Mouse (Mus musculus): ENCODE measurements around the gene Aff4. TPM values are rescaled to one million over a fixed set of nuclear protein-coding genes. Genes with fewer than 3 reads are reported as not detected.
"Not testable (repeated sequence)": the region's sequence is repeated elsewhere in the genome, so short reads cannot be mapped to it uniquely, and the experiment has no call there.

The Aff4 gene
- 54.6 and 68.8 TPM in 2 replicates for polyA plus RNA-seq (2012; ENCODE audit: insufficient read depth, insufficient read length, missing spikeins)

DNA sequence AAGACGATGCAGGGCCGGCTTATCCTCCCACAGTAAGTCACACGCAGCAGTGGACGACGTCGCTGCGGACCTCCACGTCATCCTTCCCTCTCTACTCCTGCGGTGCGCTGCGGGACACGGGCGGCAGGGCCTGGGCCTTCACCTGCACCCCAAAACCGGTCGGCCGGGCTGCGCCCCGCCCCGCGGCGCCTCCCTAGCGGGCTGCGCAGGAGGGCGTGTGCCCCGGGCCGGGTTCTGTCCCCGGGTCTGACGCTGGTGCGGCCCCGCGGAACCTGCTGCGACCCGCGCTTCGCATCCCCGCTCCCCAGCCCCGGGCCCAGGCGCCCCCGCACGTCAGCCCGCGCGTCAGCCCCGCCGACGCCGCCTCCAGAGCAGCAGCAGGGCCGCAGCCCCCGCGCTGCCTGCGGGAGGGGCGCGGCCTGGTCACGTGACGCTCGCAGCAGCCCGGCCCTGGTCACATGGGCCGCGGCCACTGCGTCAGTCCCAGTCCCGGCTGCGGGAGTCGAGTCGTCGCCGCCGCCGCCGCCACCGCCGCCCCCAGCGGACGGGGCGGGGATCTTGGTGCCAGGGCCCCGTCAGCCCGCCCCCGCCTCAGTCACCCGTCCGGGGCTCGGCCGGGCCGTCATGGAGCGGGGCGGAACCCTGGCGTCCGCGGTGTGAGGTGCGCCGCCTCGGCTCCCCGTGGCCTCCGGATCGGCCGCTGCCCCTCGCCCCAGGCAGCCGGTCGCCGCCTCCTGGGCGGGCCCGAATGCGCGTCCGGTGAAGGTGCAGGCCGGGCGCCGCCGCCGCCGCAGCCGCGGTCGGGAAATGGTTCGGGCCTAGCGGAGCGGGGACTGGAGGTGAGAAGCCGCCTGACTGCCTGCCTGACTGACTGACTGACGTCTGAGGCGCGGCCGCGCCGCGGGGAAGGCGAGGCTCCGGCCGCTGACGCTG is at the start of gene Aff4:
Gene Aff4, plus strand, starts transcription at position 543 of the 933 bp plus-strand sequence.
- peak within 1 kb of the TSS; percentile 86 for H3K27ac ChIP-seq (ENCODE audit: insufficient read depth, low read depth, low read length)
- peak within 1 kb of the TSS; percentile 96 for H3K4me3 ChIP-seq (ENCODE audit: insufficient read depth, low read length)
- no peak for TF ChIP-seq POLR2A (IDR thresholded peaks at IDR 0.05; ENCODE audit: borderline replicate concordance, low read depth, low read length)
- TF ChIP-seq CTCF (IDR thresholded peaks at IDR 0.05; ENCODE audit: low read depth, low read length) = no peak
- H3K4me1 ChIP-seq (ENCODE audit: control insufficient read depth, insufficient read depth, low read length) = peaks cover 12% of the 10 kb centered on the region

DNA sequence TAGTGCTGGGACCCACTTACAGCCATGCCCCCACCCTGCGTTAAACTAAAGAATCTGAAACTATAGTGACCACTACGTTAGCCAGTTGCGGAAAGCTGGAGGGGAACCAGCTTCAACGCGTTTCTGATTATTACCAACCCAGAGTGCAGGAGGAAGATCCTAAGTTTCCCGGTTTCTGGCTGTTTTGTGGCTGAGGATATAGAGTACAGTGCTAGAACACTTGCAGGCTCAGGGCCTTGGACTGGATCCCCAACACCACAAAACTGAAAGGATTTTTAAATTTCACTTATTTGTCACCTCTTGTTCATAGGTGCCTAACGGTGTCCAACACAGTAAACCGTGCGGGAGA is 49.5 kb upstream of the Aff4 start:
- TF ChIP-seq POLR2A (IDR thresholded peaks at IDR 0.05; ENCODE audit: borderline replicate concordance, low read depth, low read length) (no peak), CTCF (IDR thresholded peaks at IDR 0.05; ENCODE audit: low read depth, low read length) (no peak)
- H3K27ac ChIP-seq (ENCODE audit: insufficient read depth, low read depth, low read length) = peak overlapping the region; percentile 99
- peaks cover 30% of the 10 kb centered on the region for H3K4me1 ChIP-seq (ENCODE audit: control insufficient read depth, insufficient read depth, low read length)
- H3K4me3 ChIP-seq (ENCODE audit: insufficient read depth, low read length) = peak overlapping the region; percentile 99

DNA sequence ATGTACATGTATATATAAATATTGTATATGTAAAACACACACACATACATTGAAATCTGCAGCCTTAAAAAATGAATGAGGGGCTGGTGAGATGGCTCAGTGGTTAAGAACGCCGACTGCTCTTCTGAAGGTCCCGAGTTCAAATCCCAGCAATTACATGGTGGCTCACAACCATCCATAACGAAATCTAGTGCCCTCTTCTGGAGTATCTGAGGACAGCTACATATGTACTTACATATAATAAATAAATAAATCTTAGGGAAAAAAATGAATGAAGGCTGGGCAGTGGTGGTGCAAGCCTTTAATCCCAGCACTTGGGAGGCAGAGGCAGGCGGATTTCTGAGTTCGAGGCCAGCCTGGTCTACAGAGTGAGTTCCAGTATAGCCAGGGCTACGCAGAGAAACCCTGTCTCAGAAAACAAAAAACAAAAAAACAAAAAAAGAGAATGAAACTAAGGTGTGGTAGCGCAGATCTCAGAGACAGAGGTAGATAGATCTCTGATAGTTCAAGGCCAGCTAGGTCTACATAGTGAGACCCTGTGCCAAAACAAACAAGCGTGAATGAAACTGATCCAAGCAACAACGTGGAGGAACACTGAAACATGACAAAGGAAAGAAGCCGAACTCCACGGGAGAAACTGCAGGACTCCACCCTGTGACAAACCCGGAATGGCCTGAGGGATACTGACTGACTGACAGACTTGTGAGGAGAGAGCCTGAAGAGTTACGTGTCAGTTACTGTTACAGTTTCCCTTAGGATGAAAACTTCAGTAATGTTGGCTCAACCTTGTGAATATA is 46.4 kb upstream of the Aff4 start:
- TF ChIP-seq CTCF (IDR thresholded peaks at IDR 0.05; ENCODE audit: low read depth, low read length) (no peak), POLR2A (IDR thresholded peaks at IDR 0.05; ENCODE audit: borderline replicate concordance, low read depth, low read length) (no peak)
- peaks cover 29% of the 10 kb centered on the region for H3K4me1 ChIP-seq (ENCODE audit: control insufficient read depth, insufficient read depth, low read length)
- H3K27ac ChIP-seq (ENCODE audit: insufficient read depth, low read depth, low read length) = no peak overlapping the region
- H3K4me3 ChIP-seq (ENCODE audit: insufficient read depth, low read length) = no peak overlapping the region

DNA sequence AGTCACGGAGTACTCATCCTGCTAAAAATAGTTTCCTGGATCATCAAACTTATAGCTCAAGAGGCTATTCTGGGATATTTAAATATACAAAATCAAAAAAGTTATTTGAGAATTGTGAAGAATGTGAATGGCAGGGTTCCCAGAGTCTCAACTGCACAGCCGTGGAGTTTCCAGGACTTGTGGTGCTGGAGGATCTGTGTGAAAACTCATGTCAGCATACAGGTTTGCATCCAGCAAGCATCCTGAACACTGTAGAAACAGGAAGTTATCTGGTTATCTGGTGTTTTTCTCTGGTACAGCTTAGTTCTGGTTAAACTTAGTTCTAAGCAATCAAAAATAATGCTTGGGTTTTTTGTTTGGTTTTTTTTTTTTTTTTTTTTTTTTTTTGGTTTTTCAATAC is 43.7 kb upstream of the Aff4 start:
- TF ChIP-seq POLR2A (IDR thresholded peaks at IDR 0.05; ENCODE audit: borderline replicate concordance, low read depth, low read length) (no peak), CTCF (IDR thresholded peaks at IDR 0.05; ENCODE audit: low read depth, low read length) (no peak)
- no peak overlapping the region for H3K27ac ChIP-seq (ENCODE audit: insufficient read depth, low read depth, low read length)
- H3K4me1 ChIP-seq (ENCODE audit: control insufficient read depth, insufficient read depth, low read length) = peaks cover 24% of the 10 kb centered on the region
- H3K4me3 ChIP-seq (ENCODE audit: insufficient read depth, low read length) = no peak overlapping the region

DNA sequence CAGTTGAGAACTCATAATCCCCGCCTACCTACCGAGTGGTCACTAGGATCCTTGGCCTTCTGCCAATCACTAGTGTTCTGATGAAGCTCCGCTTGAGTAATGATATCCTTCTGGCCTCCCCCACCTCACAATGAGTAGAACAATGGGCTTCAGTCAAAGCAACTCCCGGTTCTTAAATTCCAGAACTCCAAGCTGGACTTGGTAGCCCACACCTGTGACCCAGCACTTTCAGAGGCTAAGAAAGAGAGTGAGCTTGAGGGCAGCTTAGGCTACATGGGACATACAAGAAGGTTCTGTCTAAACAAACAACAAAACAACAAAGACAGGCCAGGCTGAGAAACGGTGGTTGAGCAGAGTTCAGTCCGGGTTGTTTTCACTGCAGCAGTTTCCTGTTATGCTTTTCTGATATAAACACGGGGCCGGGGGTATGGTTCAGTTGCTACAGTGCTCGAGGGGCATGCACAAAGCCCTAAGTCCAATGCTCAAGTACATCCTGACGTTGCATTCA is 43.0 kb upstream of the Aff4 start:
- H3K4me3 ChIP-seq (ENCODE audit: insufficient read depth, low read length) = no peak overlapping the region
- H3K27ac ChIP-seq (ENCODE audit: insufficient read depth, low read depth, low read length) = no peak overlapping the region
- peaks cover 30% of the 10 kb centered on the region for H3K4me1 ChIP-seq (ENCODE audit: control insufficient read depth, insufficient read depth, low read length)
- TF ChIP-seq POLR2A (IDR thresholded peaks at IDR 0.05; ENCODE audit: borderline replicate concordance, low read depth, low read length) = no peak
- no peak for TF ChIP-seq CTCF (IDR thresholded peaks at IDR 0.05; ENCODE audit: low read depth, low read length)

DNA sequence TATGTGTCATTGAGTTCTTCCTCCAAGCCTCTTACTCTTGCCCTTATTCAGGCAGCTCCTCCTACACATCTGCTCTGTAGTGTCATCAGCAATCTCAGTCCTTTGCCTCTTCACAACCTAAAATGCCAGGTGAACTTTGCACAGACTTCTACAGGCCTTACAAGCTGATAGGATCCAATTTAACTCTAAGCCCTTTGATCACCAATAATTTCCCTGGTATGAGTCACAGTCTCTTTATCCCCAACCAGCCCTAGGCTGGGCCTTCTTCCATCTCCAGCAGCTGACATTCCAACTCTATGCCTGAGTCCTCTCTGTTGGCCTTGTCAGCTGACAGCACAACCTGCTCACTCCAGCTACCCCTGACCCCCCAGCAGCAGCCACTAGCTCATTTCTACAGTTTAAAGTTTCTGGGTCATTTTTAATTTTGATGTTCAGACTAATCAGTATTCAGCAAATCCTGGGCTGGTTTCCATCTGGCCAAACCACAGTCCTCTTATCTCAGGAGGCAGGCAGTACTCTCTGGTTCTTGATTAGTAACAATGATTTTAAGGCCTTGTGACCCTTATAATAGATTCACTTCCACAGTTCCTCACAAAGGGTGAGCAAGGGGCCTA is 42.3 kb upstream of the Aff4 start:
- Histone ChIP-seq H3K4me3 (ENCODE audit: insufficient read depth, low read length) (no peak overlapping the region), H3K4me1 (ENCODE audit: control insufficient read depth, insufficient read depth, low read length) (peaks cover 34% of the 10 kb centered on the region), H3K27ac (ENCODE audit: insufficient read depth, low read depth, low read length) (peak overlapping the region; percentile 64)
- no peak for TF ChIP-seq CTCF (IDR thresholded peaks at IDR 0.05; ENCODE audit: low read depth, low read length)
- no peak for TF ChIP-seq POLR2A (IDR thresholded peaks at IDR 0.05; ENCODE audit: borderline replicate concordance, low read depth, low read length)

DNA sequence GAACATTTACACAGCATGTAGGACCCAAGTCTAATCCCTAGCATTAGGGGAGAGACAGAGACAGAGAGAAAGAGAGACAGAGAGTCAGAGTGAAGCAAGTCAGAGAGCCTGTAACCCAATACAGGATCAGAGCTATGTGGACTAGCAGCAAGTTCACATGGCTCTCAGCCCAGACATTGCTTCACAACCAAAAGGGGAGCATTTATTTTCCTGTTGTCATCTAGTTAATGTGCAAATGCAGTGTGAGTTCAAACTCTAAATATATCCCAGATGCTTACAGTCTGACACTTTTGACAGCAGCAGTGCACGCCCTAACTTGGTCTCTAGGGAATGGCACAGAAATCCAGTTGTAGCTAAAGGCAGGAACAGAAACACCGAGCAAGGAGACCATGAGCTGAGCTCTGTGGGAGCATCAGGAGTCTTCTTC is 41.7 kb upstream of the Aff4 start:
- Histone ChIP-seq H3K4me3 (ENCODE audit: insufficient read depth, low read length) (no peak overlapping the region), H3K27ac (ENCODE audit: insufficient read depth, low read depth, low read length) (peak overlapping the region; percentile 64), H3K4me1 (ENCODE audit: control insufficient read depth, insufficient read depth, low read length) (peaks cover 35% of the 10 kb centered on the region)
- TF ChIP-seq POLR2A (IDR thresholded peaks at IDR 0.05; ENCODE audit: borderline replicate concordance, low read depth, low read length) (no peak), CTCF (IDR thresholded peaks at IDR 0.05; ENCODE audit: low read depth, low read length) (no peak)

DNA sequence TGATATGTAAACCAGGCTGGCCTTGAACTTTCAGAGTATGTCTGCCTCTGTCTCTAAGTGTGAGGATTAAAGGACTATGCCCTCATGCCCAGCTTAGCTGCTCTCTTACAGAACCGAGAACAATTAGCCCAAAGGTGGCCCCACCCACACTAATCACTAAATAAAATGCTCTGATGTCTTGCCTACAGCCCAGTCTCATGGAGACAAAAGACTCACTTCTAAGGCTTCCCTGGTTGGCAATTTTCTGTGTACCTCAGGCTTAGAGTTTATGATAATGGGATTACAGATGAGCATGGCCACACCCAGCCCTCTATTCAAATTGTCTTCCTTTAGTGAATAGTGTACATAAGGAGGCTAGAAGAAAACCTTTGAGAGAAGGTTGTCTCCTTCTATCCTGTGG is 39.2 kb upstream of the Aff4 start:
- no peak for TF ChIP-seq POLR2A (IDR thresholded peaks at IDR 0.05; ENCODE audit: borderline replicate concordance, low read depth, low read length)
- no peak for TF ChIP-seq CTCF (IDR thresholded peaks at IDR 0.05; ENCODE audit: low read depth, low read length)
- H3K4me1 ChIP-seq (ENCODE audit: control insufficient read depth, insufficient read depth, low read length) = peaks cover 47% of the 10 kb centered on the region
- no peak overlapping the region for H3K27ac ChIP-seq (ENCODE audit: insufficient read depth, low read depth, low read length)
- H3K4me3 ChIP-seq (ENCODE audit: insufficient read depth, low read length) = no peak overlapping the region

DNA sequence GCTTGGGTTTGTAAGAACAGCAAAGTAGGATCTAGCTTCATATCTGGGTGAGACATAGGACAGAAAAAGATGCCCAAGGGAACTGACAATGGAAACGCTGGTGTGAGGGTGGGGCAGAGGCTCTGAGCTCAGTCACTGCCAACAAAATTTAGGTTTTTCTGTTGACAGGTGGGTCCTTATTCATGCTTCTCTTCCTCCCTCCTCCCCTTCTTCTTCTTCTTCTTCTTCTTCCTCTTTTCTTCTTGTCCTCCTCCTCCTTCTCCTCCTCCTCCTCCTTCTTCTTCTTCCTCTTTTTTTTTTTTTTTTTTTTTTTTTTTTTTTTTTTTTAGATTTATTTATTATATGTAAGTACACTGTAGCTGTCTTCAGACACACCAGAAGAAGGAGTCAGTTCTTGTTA is 37.8 kb upstream of the Aff4 start:
- peak overlapping the region; percentile 37; the same call in 1 of the 2 replicates for H3K27ac ChIP-seq (ENCODE audit: insufficient read depth, low read depth, low read length)
- H3K4me3 ChIP-seq (ENCODE audit: insufficient read depth, low read length) = not testable (repeated sequence)
- peaks cover 53% of the 10 kb centered on the region for H3K4me1 ChIP-seq (ENCODE audit: control insufficient read depth, insufficient read depth, low read length)

Measured in bone marrow macrophage, adult 2 months (primary cell).